Mouse (Mus musculus) left cerebral cortex, postnatal 10 days (tissue): ENCODE measurements around the gene Ercc1. TPM values are rescaled to one million over a fixed set of nuclear protein-coding genes. Genes with fewer than 3 reads are reported as not detected.

Source experiments
- DNase-seq, 2 experiments: peaks; one replicate each; pipeline ENCODE4 v3.0.0; 2021 to 2022; ENCODE audit warnings: low spot score in 2 of 2, mixed read lengths in 1 of 2; ENCODE audit errors: extremely low spot score in 1 of 2
- intact Hi-C: fragments of 180-260 bp; cut with DNase I; formaldehyde crosslinking; loops from one replicate; pipeline ENCODE4 v1.15.1; 2025
- total RNA-seq, 2 experiments: library from RNA; stranded (reverse); gene quantifications; 2 replicates each; pipeline ENCODE4 v1.2.3; 2021

Ercc1 gene
- total RNA-seq, 2 experiments from 2014 or later: 38.5 to 50.6 TPM

GRCm38 (mm10) chr7:19307739-19308453 is 36.7 kb upstream of the Ercc1 start:
- intact Hi-C loops: no loop called here
- peak; percentile 70 to 89 for DNase-seq

DNA sequence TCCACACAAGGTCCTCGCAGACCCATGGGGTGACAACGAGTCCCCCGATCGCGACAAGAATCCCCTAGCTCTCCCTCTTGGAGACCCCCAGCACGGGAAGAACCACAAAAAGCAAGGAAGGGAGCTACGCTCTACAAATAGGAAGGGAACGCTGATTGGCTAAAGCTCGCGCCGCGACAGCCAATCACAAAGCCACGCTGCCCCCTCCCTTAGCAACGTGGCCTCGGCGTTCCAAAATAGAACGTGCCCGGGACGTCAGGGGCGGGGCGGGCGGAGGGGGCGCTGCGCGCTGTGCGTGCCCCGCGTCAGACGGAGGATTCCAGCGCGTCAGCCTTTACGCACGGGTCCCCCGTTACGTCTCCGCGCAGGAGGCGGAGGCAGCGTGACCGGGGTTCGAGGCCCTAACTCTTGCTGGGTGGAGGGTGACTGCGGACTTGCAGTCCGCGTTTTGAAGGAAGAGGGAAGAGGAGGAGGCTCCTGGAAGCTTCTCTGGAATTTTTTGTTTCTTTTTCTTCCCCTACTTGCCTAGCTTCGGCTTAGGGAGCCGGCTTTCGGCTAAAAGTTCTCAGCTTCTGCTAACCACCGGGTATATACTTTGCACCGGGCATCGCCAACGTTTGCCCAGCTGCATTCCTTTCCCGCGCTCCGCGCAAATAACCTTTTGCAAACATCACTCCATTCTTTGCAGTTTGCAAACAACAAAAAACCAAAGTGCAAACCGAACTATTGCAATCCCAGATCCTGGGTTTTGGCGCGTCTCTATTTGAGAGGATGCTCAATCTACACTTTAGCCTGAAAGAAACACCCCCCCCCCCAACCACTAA is 35.9 kb upstream of the Ercc1 start:
- intact Hi-C loops: no loop called here
- peak; percentile 95 to 98 for DNase-seq

DNA sequence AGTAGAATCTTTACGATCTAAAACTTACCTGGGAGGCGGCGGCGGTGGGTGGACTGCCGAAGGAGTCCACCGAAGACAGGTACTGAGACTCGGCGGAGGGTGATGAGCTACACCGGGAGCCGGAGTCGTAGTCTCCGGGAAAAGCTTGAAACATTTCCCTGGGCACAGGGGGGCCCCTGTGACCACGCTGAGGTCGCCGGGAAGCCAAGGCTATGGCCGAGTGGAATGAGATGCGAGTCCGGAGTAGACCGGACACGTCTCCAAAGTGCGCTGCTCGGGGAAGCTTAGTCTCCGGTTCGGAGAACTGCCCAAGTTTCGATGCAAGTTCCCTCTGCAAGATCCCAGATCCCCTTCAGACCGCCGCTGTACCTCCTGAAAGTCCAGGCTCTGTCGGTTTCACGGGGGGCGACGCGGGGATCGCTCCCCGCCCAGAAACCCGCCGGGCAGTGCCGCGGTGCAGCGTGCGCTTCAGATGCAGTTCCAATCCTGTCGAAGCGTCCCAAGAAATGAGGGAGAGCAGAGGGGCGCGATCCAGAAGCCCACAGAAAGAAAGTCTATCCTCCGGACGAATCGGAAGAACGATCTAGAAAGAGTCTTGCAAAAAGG is 35.2 kb upstream of the Ercc1 start:
- intact Hi-C loops: no loop called here
- DNase-seq: no peak

- DNase-seq: peak; percentile 93 to 97
- intact Hi-C loops: no loop called here
These were observed 34.5 kb upstream of the Ercc1 start, which contains the start of gene Fosb for GRCm38 (mm10) chr7:19309884-19310641. TSS of gene Fosb (minus strand) at chr7:19310051.

DNA sequence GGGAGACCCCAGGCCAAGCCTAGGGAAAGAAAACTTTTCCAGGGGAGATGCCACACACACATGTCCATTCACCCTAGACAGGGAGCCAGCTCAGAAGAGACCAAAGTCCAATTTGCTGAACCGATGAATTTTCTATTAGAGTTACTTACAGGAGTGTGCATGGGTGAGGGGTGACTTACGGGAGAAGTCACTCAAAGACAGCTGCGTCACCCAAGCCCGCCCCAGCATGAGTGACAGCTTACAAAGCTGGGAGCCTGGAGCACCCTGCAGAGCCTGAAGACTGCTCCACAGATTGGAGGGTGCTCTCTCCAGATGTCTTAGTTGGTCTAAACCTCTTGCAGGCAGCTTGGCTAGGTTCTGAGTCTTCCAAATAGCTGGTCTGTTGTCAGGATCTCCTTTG is 32.6 kb upstream of the Ercc1 start:
- intact Hi-C loops: no loop called here
- DNase-seq: no peak

GRCm38 (mm10) chr7:19314033-19314432 is 30.5 kb upstream of the Ercc1 start:
- intact Hi-C loops: no loop called here
- DNase-seq: no peak

- intact Hi-C loops: no loop called here
- no peak for DNase-seq
These were observed 28.0 kb upstream of the Ercc1 start for GRCm38 (mm10) chr7:19316451-19317161.

- intact Hi-C loops: no loop called here
- DNase-seq: no peak
These were observed 26.4 kb upstream of the Ercc1 start for GRCm38 (mm10) chr7:19318201-19318600.

GRCm38 (mm10) chr7:19318676-19319075 is 25.9 kb upstream of the Ercc1 start:
- no peak for DNase-seq
- intact Hi-C loops: no loop called here

DNA sequence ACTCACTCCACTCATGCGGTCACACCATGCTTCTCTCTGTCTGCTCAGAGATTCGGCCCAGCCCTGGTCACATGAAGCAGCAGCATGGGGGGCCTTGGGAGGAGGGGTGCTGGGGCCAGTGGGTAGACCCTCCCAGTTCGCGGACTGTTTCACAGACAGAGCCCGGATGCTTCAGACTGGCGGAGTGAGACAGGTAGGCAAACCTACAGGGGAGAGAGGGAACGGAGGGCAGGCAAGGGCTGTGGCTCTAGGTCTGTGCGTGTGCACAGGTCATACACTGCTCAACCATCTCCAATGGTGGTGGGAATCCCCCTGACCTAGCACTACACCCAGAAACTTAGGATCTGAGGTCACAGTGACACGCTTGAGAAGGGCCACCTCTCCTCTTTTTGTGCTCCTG is 25.1 kb upstream of the Ercc1 start:
- intact Hi-C loops: no loop called here
- DNase-seq: no peak

- peak; percentile 95 to 98 for DNase-seq
- intact Hi-C loops: no loop called here
These were observed 24.7 kb upstream of the Ercc1 start for GRCm38 (mm10) chr7:19319906-19320305.

DNA sequence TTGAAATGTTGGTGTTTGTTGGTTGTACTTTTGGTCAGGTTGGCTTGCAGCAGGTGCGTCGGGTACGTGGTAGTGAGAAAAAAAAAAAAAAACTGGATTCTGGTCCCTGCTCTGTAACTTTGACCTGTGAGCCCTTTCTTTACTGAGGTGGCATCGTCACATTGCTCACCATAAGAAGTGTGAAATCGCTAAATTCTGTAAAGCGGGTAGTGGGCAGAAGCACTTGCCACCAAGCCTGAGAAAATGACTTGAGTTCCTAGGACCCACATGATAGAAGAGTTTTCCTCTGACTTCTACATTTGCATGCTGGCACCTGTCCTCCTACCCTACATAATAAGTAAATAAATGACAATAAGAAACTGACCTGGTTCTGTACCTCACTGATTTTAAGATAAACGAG is 23.9 kb upstream of the Ercc1 start:
- intact Hi-C loops: no loop called here

GRCm38 (mm10) chr7:19321464-19321863 is 23.1 kb upstream of the Ercc1 start:
- no peak for DNase-seq
- intact Hi-C loops: no loop called here

More for the DNA sequence above, 23.9 kb upstream of the Ercc1 start:
- DNase-seq: no peak

DNA sequence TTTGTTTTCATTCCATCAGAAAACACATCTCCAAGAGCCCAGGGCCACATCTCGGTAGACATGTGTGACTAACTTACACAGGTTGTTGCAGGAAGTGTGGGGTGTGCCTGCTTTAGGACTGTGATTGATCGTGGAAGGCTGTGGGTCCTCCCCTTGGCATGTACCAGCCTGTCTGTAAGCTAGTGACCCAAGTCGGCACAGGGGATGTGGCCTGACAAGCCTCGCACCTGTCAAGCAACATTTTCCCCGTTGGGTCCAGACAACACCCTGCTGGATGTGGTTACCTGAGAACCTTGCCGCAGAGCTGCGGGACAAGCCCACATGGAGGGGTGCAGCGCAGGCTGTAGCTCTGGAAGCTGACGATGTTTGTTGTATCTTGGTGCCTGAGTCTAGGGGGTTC is 22.1 kb upstream of the Ercc1 start:
- intact Hi-C loops: no loop called here
- no peak for DNase-seq

- no peak for DNase-seq
- intact Hi-C loops: no loop called here
These were observed 20.4 kb upstream of the Ercc1 start for GRCm38 (mm10) chr7:19324221-19324620.

- intact Hi-C loops: no loop called here
- no peak for DNase-seq
These were observed 19.0 kb upstream of the Ercc1 start for GRCm38 (mm10) chr7:19325262-19326199.

GRCm38 (mm10) chr7:19326359-19326758 is 18.2 kb upstream of the Ercc1 start:
- peak; percentile 42 to 92 for DNase-seq
- intact Hi-C loops: no loop called here
